In the genomic region with DNA sequence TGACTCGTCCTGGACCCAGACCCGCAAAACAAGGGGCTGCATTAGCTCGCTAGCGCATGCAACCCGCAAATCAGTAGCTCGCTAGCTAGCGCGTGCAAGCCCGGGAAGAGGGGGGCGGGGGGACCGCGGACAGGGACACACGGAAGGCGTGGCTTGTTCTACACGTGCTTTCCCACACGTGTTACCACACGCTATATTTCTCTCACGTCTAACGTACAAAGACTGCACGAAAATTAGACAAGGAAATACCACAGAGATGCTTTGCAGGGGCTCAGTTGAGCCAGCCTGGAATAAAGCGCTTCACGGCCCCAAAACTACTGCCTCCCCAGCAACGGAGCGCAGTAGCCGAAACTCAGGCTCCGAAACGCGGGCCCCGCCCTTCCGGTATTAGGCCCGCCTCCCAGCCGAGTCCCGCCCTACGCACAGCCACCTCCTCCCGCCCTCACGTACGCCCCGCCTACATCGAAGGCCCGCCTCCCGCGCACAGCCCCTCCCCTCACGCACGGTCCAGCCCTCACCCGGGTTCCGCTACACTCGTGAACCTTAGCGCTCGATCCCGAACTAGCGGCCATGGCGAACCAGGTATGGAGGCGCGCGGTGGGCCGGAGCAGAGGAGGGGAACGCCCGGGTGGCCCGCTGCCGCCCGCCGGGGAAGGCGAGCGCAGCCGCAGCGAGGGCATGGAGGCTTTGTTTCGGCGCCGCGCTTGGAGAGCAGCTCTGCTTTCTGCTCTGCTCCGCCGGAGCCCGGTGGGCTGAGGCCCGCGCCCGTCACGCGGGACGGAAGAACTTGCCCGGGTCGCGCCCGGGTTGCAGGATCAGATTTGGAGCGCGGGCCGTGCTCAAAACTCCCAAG, we compare ENCODE assay signal across 8 mouse cellular contexts. TPM values are rescaled to one million over a fixed set of nuclear protein-coding genes. Genes with fewer than 3 reads are reported as not detected.
DNase-seq lines count a peak whose midpoint lies in the region; ATAC-seq and TF ChIP-seq lines count a peak whose summit lies in the region.

A gene (plus strand): TSS at position 482 of the 853 bp plus-strand sequence.

- H3K27ac ChIP-seq in forebrain, embryonic 13.5 days, result peak within 1 kb of the TSS; percentile 82
- H3K27ac ChIP-seq in liver, postnatal 0 days (ENCODE audit: low read depth), result peak within 1 kb of the TSS; percentile 94
- H3K27ac ChIP-seq in neural tube, embryonic 14.5 days (ENCODE audit: low read depth, low read length), result peak within 1 kb of the TSS; percentile 79

- no peaks in the 10 kb centered on the region for H3K9me3 ChIP-seq in E14TG2a.4 (ENCODE audit: low read length)
- no peaks in the 10 kb centered on the region for H3K9me3 ChIP-seq in forebrain, embryonic 13.5 days (replicated peaks)
- H3K9me3 ChIP-seq in liver, postnatal 0 days (ENCODE audit: low read length), result no peaks in the 10 kb centered on the region
- H3K9me3 ChIP-seq in neural tube, embryonic 14.5 days (ENCODE audit: control insufficient read depth, low read length), result no peaks in the 10 kb centered on the region

- under 1% methylated on average over 86 of the region's 86 CpGs for WGBS in forebrain, embryonic 13.5 days
- under 1% methylated on average over 86 of the region's 86 CpGs for WGBS in large intestine, adult 2 months
- under 1% methylated on average over 86 of the region's 86 CpGs for WGBS in liver, postnatal 0 days (ENCODE audit: insufficient replicate concordance)
- under 1% methylated on average over 86 of the region's 86 CpGs for WGBS in neural tube, embryonic 14.5 days

- H3K4me1 ChIP-seq in E14TG2a.4 (replicated peaks; ENCODE audit: low read depth, low read length), result peaks cover 41% of the 10 kb centered on the region
- H3K4me1 ChIP-seq in forebrain, embryonic 13.5 days, result peaks cover 18% of the 10 kb centered on the region
- peaks cover 12% of the 10 kb centered on the region for H3K4me1 ChIP-seq in liver, postnatal 0 days (ENCODE audit: insufficient read depth)
- H3K4me1 ChIP-seq in neural tube, embryonic 14.5 days (ENCODE audit: control insufficient read depth, insufficient read depth, low read length), result peaks cover 7% of the 10 kb centered on the region

- peak; percentile 90 for DNase-seq in c-Kit-positive CD71-positive TER-119-positive erythroid progenitor cells, embryonic 14.5 days (ENCODE audit: low spot score)
- DNase-seq in heart, postnatal 10 days, result peak; percentile 93 to 94
- DNase-seq in large intestine, adult 2 months (ENCODE audit: low read depth, low spot score), result peak; percentile 67
- DNase-seq in liver, postnatal 0 days, result peak; percentile 98
- peak; percentile 96 for DNase-seq in testis, postnatal 10 days (ENCODE audit: low spot score)

- intact Hi-C loops in heart, postnatal 10 days (cut with DNase I), result loop anchor here (2.0 to 5.0 kb wide), 2 partner anchors 46 to 634 kb away; a partner anchor contains a TSS

- peak within 1 kb of the TSS; percentile 77 for H3K4me2 ChIP-seq in forebrain, embryonic 13.5 days
- peak within 1 kb of the TSS; percentile 87 for H3K4me2 ChIP-seq in liver, postnatal 0 days (ENCODE audit: low read depth, low read length)
- H3K4me2 ChIP-seq in neural tube, embryonic 14.5 days (ENCODE audit: low read depth, low read length), result peak within 1 kb of the TSS; percentile 71

- TF ChIP-seq EP300 in liver, postnatal 0 days (IDR thresholded peaks at IDR 0.05; ENCODE audit: low read depth), result peak; percentile 59; the same call in 1 of the 2 replicates

- peak; percentile 99 for ATAC-seq in forebrain, embryonic 13.5 days
- peak; percentile 99 for ATAC-seq in liver, postnatal 0 days
- ATAC-seq in neural tube, embryonic 14.5 days (ENCODE audit: low read depth), result peak; percentile 99

- peaks cover 38% of the 10 kb centered on the region for H3K36me3 ChIP-seq in E14TG2a.4 (ENCODE audit: insufficient read depth, low read length)
- peaks cover 29% of the 10 kb centered on the region for H3K36me3 ChIP-seq in forebrain, embryonic 13.5 days (ENCODE audit: poor library complexity, severe bottlenecking)
- peaks cover 15% of the 10 kb centered on the region for H3K36me3 ChIP-seq in liver, postnatal 0 days (replicated peaks; ENCODE audit: insufficient read depth, low read length)
- peaks cover 9% of the 10 kb centered on the region; the same call in 1 of the 2 replicates for H3K36me3 ChIP-seq in neural tube, embryonic 14.5 days (ENCODE audit: control insufficient read depth, insufficient read depth, low read length)

- H3K9ac ChIP-seq in forebrain, embryonic 13.5 days, result peak within 1 kb of the TSS; percentile 89
- peak within 1 kb of the TSS; percentile 83 for H3K9ac ChIP-seq in liver, postnatal 0 days (replicated peaks)
- H3K9ac ChIP-seq in neural tube, embryonic 14.5 days (replicated peaks; ENCODE audit: low read depth, low read length), result peak within 1 kb of the TSS; percentile 69

- H3K4me3 ChIP-seq in E14TG2a.4 (replicated peaks; ENCODE audit: low read length), result peak within 1 kb of the TSS; percentile 97
- peak within 1 kb of the TSS; percentile 66 for H3K4me3 ChIP-seq in forebrain, embryonic 13.5 days
- H3K4me3 ChIP-seq in liver, postnatal 0 days (ENCODE audit: low read depth, low read length), result peak within 1 kb of the TSS; percentile 77
- peak within 1 kb of the TSS; percentile 80 for H3K4me3 ChIP-seq in neural tube, embryonic 14.5 days (ENCODE audit: low read depth, low read length)

- no peaks in the 10 kb centered on the region for H3K27me3 ChIP-seq in E14TG2a.4 (ENCODE audit: insufficient read depth, low read length)
- no peaks in the 10 kb centered on the region for H3K27me3 ChIP-seq in forebrain, embryonic 13.5 days
- H3K27me3 ChIP-seq in liver, postnatal 0 days (ENCODE audit: insufficient read depth, low read length), result no peaks in the 10 kb centered on the region
- H3K27me3 ChIP-seq in neural tube, embryonic 14.5 days (ENCODE audit: control insufficient read depth, insufficient read depth, low read length), result no peaks in the 10 kb centered on the region

- TF ChIP-seq CTCF in E14TG2a.4 (conservative IDR thresholded peaks at IDR 0.05; ENCODE audit: low read length), result no peak
- TF ChIP-seq CTCF in liver, postnatal 0 days (IDR thresholded peaks at IDR 0.05; ENCODE audit: low read depth), result peak; percentile 19; the same call in 1 of the 2 replicates

RNA-seq across cellular contexts. Expression of the gene that starts here (rescaled TPM):
- polyA plus RNA-seq in forebrain, embryonic 13.5 days (2015; fragmentation: Nextera tagmentation; extraction: Ambion mirVana), result 273 and 277 TPM in 2 replicates
- total RNA-seq in heart, postnatal 10 days (2021), result 100 to 1,000 TPM; 106 to 112 TPM
- 25.6 and 26.9 TPM in 2 replicates for polyA plus RNA-seq in large intestine, adult 2 months (2012; rRNA removed)
- polyA plus RNA-seq in liver, postnatal 0 days (2015; fragmentation: Nextera tagmentation; extraction: Ambion mirVana), result 247 and 271 TPM in 2 replicates
- 204 and 218 TPM in 2 replicates for polyA plus RNA-seq in neural tube, embryonic 14.5 days (2014; fragmentation: Nextera tagmentation; extraction: Ambion mirVana)

Comparison
In these comparisons a context has a peak if more than half of its experiments do, and no peak if none do; other contexts are left out.
1. Peak in every context shown above with its lines: DNase-seq, ATAC-seq, H3K4me3 ChIP-seq and H3K27ac ChIP-seq.